Mouse (Mus musculus) bone marrow macrophage, adult 2 months (primary cell): ENCODE results near the gene Syt15.

Source experiments
- CTCF ChIP-seq: IDR thresholded peaks from 2 replicates; pipeline ENCODE4 v1.5.1; 2012; ENCODE audit warnings: low read depth, mild to moderate bottlenecking, low read length, moderate library complexity
- POLR2A ChIP-seq: IDR thresholded peaks from 2 replicates; pipeline ENCODE4 v1.6.1; 2012; ENCODE audit warnings: mild to moderate bottlenecking, low read depth, low read length, borderline replicate concordance

DNA sequence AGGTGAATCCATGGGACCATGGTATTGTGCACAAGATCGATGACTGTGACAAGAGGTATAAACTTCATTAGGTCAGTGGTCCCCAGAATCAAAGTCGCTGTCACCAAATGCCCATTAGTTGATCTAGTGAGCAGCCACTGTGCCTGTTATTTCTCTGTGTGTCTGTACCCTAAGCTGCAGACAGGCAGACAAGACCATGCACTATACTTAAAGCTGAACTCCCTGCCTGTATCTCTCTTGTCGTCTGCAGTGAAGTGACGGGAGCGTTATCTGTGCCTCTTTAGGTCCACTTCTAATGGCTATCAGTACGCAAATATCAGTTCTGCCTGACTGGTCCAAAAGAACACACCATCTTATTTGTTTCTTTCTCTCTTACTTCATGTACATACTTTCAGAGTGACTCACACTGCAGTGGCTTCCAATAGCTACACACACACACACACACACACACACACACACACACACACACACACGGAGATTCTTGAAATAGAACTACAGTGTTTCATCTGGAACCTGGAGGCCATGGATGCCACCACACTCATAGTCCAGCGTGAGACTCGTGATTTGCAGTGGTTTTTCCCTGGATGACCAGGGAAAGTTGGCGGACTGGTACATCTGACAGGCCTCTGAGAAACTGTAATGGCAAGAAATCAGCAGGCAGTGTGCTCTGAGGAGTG is 9.6 kb downstream of the Syt15 start:
- TF ChIP-seq POLR2A: no peak
- TF ChIP-seq CTCF: no peak
